Comparison of ENCODE assay signal across 13 mouse cellular contexts in genomic region chr10:116386391-116386885, GRCm38 (mm10).
DNase-seq lines count a peak whose midpoint lies in the region; ATAC-seq and TF ChIP-seq lines count a peak whose summit lies in the region.
"Had no signal": no experiment of that assay in that cellular context is flagged by ENCODE, and none has a peak within 500 bp of the region (broad histone marks: within the 10 kb centered on the region; RNA-seq: fewer than 3 reads in every experiment).

No protein-coding gene starts in this region.

- H3K4me2 ChIP-seq in forebrain, embryonic 13.5 days, result no peak overlapping the region
- no peak overlapping the region for H3K4me2 ChIP-seq in forebrain, embryonic 11.5 days (ENCODE audit: low read depth, low read length, severe bottlenecking)
- no peak overlapping the region for H3K4me2 ChIP-seq in lung, embryonic 14.5 days
- H3K4me2 ChIP-seq: embryonic facial prominence, embryonic 15.5 days; heart, embryonic 15.5 days; lung, embryonic 15.5 days had no signal

- no peaks in the 10 kb centered on the region for H3K9me3 ChIP-seq in forebrain, embryonic 13.5 days (replicated peaks)
- H3K9me3 ChIP-seq in forebrain, embryonic 11.5 days (ENCODE audit: control insufficient read depth, low read length), result no peaks in the 10 kb centered on the region
- H3K9me3 ChIP-seq in lung, embryonic 14.5 days (ENCODE audit: low read depth, low read length), result no peaks in the 10 kb centered on the region
- H3K9me3 ChIP-seq: embryonic facial prominence, embryonic 15.5 days; heart, embryonic 15.5 days; lung, embryonic 15.5 days had no signal

- no peak overlapping the region for H3K9ac ChIP-seq in forebrain, embryonic 13.5 days
- H3K9ac ChIP-seq in forebrain, embryonic 11.5 days (ENCODE audit: low read length), result no peak overlapping the region
- no peak overlapping the region for H3K9ac ChIP-seq in lung, embryonic 14.5 days
- H3K9ac ChIP-seq: embryonic facial prominence, embryonic 15.5 days; heart, embryonic 15.5 days; lung, embryonic 15.5 days had no signal

- H3K36me3 ChIP-seq in forebrain, embryonic 13.5 days (ENCODE audit: poor library complexity, severe bottlenecking), result no peaks in the 10 kb centered on the region
- H3K36me3 ChIP-seq in forebrain, embryonic 11.5 days (ENCODE audit: control insufficient read depth, insufficient read depth, low read length), result no peaks in the 10 kb centered on the region
- no peaks in the 10 kb centered on the region for H3K36me3 ChIP-seq in lung, embryonic 14.5 days (ENCODE audit: insufficient read depth)
- H3K36me3 ChIP-seq: embryonic facial prominence, embryonic 15.5 days; heart, embryonic 15.5 days; lung, embryonic 15.5 days had no signal

- 27% methylated on average over 7 of the region's 7 CpGs for WGBS in forebrain, embryonic 13.5 days
- 60% methylated on average over 7 of the region's 7 CpGs for WGBS in forebrain, embryonic 11.5 days
- 19% methylated on average over 7 of the region's 7 CpGs for whole genome bisulfite sequencing in lung, embryonic 14.5 days

- TF ChIP-seq CTCF in lung, embryonic 14.5 days (IDR thresholded peaks at IDR 0.05; ENCODE audit: low read depth), result no peak

- no peak overlapping the region for H3K27ac ChIP-seq in forebrain, embryonic 13.5 days
- H3K27ac ChIP-seq in forebrain, embryonic 11.5 days (ENCODE audit: low read depth, low read length), result no peak overlapping the region
- H3K27ac ChIP-seq in lung, embryonic 14.5 days (ENCODE audit: low read depth), result no peak overlapping the region
- H3K27ac ChIP-seq: embryonic facial prominence, embryonic 15.5 days; heart, embryonic 15.5 days; lung, embryonic 15.5 days had no signal

- peaks cover 21% of the 10 kb centered on the region for H3K4me1 ChIP-seq in forebrain, embryonic 13.5 days
- no peaks in the 10 kb centered on the region; the same call in 1 of the 2 replicates for H3K4me1 ChIP-seq in forebrain, embryonic 11.5 days (replicated peaks; ENCODE audit: control insufficient read depth, insufficient read depth, low read length)
- H3K4me1 ChIP-seq in lung, embryonic 14.5 days (ENCODE audit: insufficient read depth), result no peaks in the 10 kb centered on the region

- peak; percentile 72 for ATAC-seq in forebrain, embryonic 13.5 days
- no peak for ATAC-seq in forebrain, embryonic 11.5 days (replicated peaks; ENCODE audit: low FRiP score)
- no peak; the same call in 1 of the 2 replicates for ATAC-seq in lung, embryonic 14.5 days (ENCODE audit: insufficient read depth)

- no peak overlapping the region for H3K4me3 ChIP-seq in forebrain, embryonic 13.5 days
- no peak overlapping the region for H3K4me3 ChIP-seq in forebrain, embryonic 11.5 days (ENCODE audit: low read depth, low read length)
- H3K4me3 ChIP-seq in lung, embryonic 14.5 days (ENCODE audit: low read depth, low read length), result no peak overlapping the region
- H3K4me3 ChIP-seq: embryonic facial prominence, embryonic 15.5 days; heart, embryonic 15.5 days; lung, embryonic 15.5 days had no signal

- H3K27me3 ChIP-seq in forebrain, embryonic 13.5 days, result peaks cover 19% of the 10 kb centered on the region
- H3K27me3 ChIP-seq in forebrain, embryonic 11.5 days (ENCODE audit: control insufficient read depth, insufficient read depth, low read length), result peaks cover 9% of the 10 kb centered on the region
- H3K27me3 ChIP-seq in lung, embryonic 14.5 days (ENCODE audit: insufficient read depth, low read length), result no peaks in the 10 kb centered on the region
- H3K27me3 ChIP-seq: embryonic facial prominence, embryonic 15.5 days; heart, embryonic 15.5 days; lung, embryonic 15.5 days had no signal

- no peak for DNase-seq in forebrain, embryonic 11.5 days (ENCODE audit: low spot score)
- peak; percentile 46 for DNase-seq in lung, embryonic 14.5 days
- no peak for DNase-seq in lung, postnatal 14 days
- peak; percentile 32 to 36 for DNase-seq in cerebellum, postnatal 25 days
- DNase-seq in kidney, postnatal 10 days, result peak; percentile 26
- no peak for DNase-seq in left cerebral cortex, adult 8-10 months (ENCODE audit: low spot score in 2 of 2)
- no peak for DNase-seq in ovary, postnatal 10 days (ENCODE audit: low spot score)
- DNase-seq: adrenal gland, postnatal 25 days; liver had no signal

Comparison
In these comparisons a context has a peak if more than half of its experiments do, and no peak if none do; other contexts are left out.
1. DNase-seq: peak in lung, embryonic 14.5 days (single experiment), cerebellum, postnatal 25 days (2 of 2) and kidney, postnatal 10 days (single experiment); none in forebrain, embryonic 11.5 days (single experiment), lung, postnatal 14 days (single experiment), left cerebral cortex, adult 8-10 months (0 of 2) and ovary, postnatal 10 days (single experiment).